ENCODE assay signal across 11 mouse cellular contexts in genomic region chr16:26527931-26528666, GRCm38 (mm10). TPM values are rescaled to one million over a fixed set of nuclear protein-coding genes. Genes with fewer than 3 reads are reported as not detected.
DNase-seq lines count a peak whose midpoint lies in the region; ATAC-seq lines count a peak whose summit lies in the region.
"Had no signal": no experiment of that assay in that cellular context is flagged by ENCODE, and none has a peak within 500 bp of the region (broad histone marks: within the 10 kb centered on the region; RNA-seq: fewer than 3 reads in every experiment).

No protein-coding gene starts in this region.

- H3K4me1 ChIP-seq in embryonic facial prominence, embryonic 13.5 days, result peaks cover 6% of the 10 kb centered on the region; the same call in 1 of the 2 replicates
- no peaks in the 10 kb centered on the region for H3K4me1 ChIP-seq in embryonic facial prominence, embryonic 10.5 days
- H3K4me1 ChIP-seq in heart, embryonic 10.5 days, result no peaks in the 10 kb centered on the region
- H3K4me1 ChIP-seq: heart, embryonic 15.5 days had no signal

- no peak overlapping the region for H3K27ac ChIP-seq in embryonic facial prominence, embryonic 13.5 days
- no peak overlapping the region for H3K27ac ChIP-seq in embryonic facial prominence, embryonic 10.5 days (replicated peaks)
- no peak overlapping the region for H3K27ac ChIP-seq in heart, embryonic 10.5 days
- H3K27ac ChIP-seq: heart, embryonic 15.5 days; left cerebral cortex, adult 2 months had no signal

- ATAC-seq in embryonic facial prominence, embryonic 13.5 days (ENCODE audit: insufficient number of reproducible peaks, insufficient read depth, low FRiP score, low TSS enrichment, low read depth), result 0 out of 2 replicates have a peak, but pooled peaks have one; percentile 56
- ATAC-seq: Patski had no signal

- no peak for DNase-seq in embryonic facial prominence, embryonic 10.5 days (ENCODE audit: low spot score)
- peak; percentile 68 to 74 for DNase-seq in right cerebral cortex, postnatal 10 days (ENCODE audit: low spot score in 2 of 2)
- DNase-seq in right cerebral cortex, postnatal 25 days, result no peak
- peak; percentile 20 to 30 for DNase-seq in lung, postnatal 4 days
- no peak for DNase-seq in Muller cell, postnatal 12 days (ENCODE audit: inconsistent ontology term)
- no peak for DNase-seq in heart, embryonic 10.5 days (ENCODE audit: low spot score)
- no peak for DNase-seq in adrenal gland, postnatal 14 days

- H3K9me3 ChIP-seq in embryonic facial prominence, embryonic 13.5 days, result no peaks in the 10 kb centered on the region
- no peaks in the 10 kb centered on the region for H3K9me3 ChIP-seq in embryonic facial prominence, embryonic 10.5 days
- no peaks in the 10 kb centered on the region for H3K9me3 ChIP-seq in heart, embryonic 10.5 days
- H3K9me3 ChIP-seq: heart, embryonic 15.5 days had no signal

- no peak overlapping the region for H3K9ac ChIP-seq in embryonic facial prominence, embryonic 13.5 days
- H3K9ac ChIP-seq: heart, embryonic 15.5 days had no signal

- H3K4me2 ChIP-seq in embryonic facial prominence, embryonic 13.5 days, result no peak overlapping the region
- H3K4me2 ChIP-seq: heart, embryonic 15.5 days had no signal

- H3K4me3 ChIP-seq in embryonic facial prominence, embryonic 13.5 days, result no peak overlapping the region
- no peak overlapping the region for H3K4me3 ChIP-seq in embryonic facial prominence, embryonic 10.5 days
- no peak overlapping the region for H3K4me3 ChIP-seq in heart, embryonic 10.5 days
- H3K4me3 ChIP-seq: heart, embryonic 15.5 days; left cerebral cortex, adult 2 months had no signal

- H3K36me3 ChIP-seq in embryonic facial prominence, embryonic 13.5 days, result no peaks in the 10 kb centered on the region
- H3K36me3 ChIP-seq in embryonic facial prominence, embryonic 10.5 days (replicated peaks), result no peaks in the 10 kb centered on the region
- no peaks in the 10 kb centered on the region for H3K36me3 ChIP-seq in heart, embryonic 10.5 days
- H3K36me3 ChIP-seq: heart, embryonic 15.5 days had no signal

- 72% methylated on average over 10 of the region's 10 CpGs for WGBS in embryonic facial prominence, embryonic 13.5 days
- 86% methylated on average over 10 of the region's 10 CpGs for WGBS in embryonic facial prominence, embryonic 10.5 days
- WGBS in heart, embryonic 10.5 days, result 77% methylated on average over 10 of the region's 10 CpGs

- no peaks in the 10 kb centered on the region for H3K27me3 ChIP-seq in embryonic facial prominence, embryonic 13.5 days
- H3K27me3 ChIP-seq in embryonic facial prominence, embryonic 10.5 days (replicated peaks; ENCODE audit: low read depth, poor library complexity, severe bottlenecking), result no peaks in the 10 kb centered on the region
- no peaks in the 10 kb centered on the region for H3K27me3 ChIP-seq in heart, embryonic 10.5 days (ENCODE audit: insufficient read depth, poor library complexity, severe bottlenecking)
- H3K27me3 ChIP-seq: heart, embryonic 15.5 days had no signal

RNA-seq across cellular contexts. Expression of gene Tmem207, which starts 1.5 kb away (rescaled TPM):
- polyA plus RNA-seq in embryonic facial prominence, embryonic 13.5 days (2015; fragmentation: Nextera tagmentation; extraction: Ambion mirVana), result not detected in 2 replicates
- not detected in 2 replicates for polyA plus RNA-seq in embryonic facial prominence, embryonic 10.5 days (2016; fragmentation: Nextera tagmentation; extraction: Ambion mirVana)
- not detected in 2 replicates for polyA plus RNA-seq in heart, embryonic 10.5 days (2016; fragmentation: Nextera tagmentation; extraction: Ambion mirVana)
- not detected in 2 replicates for total RNA-seq in adrenal gland, postnatal 14 days (2021)
- total RNA-seq: left cerebral cortex, adult 2 months had no signal
- polyA plus RNA-seq: heart, embryonic 15.5 days; Patski had no signal

RNA-seq across cellular contexts. Expression of gene Il1rap, which starts 53.4 kb away (rescaled TPM):
- polyA plus RNA-seq in embryonic facial prominence, embryonic 13.5 days (2015; fragmentation: Nextera tagmentation; extraction: Ambion mirVana), result 5.8 and 8.2 TPM in 2 replicates
- polyA plus RNA-seq in embryonic facial prominence, embryonic 10.5 days (2016; fragmentation: Nextera tagmentation; extraction: Ambion mirVana), result 2.9 and 3.0 TPM in 2 replicates
- 5.2 and 7.4 TPM in 2 replicates for polyA plus RNA-seq in heart, embryonic 10.5 days (2016; fragmentation: Nextera tagmentation; extraction: Ambion mirVana)
- total RNA-seq in adrenal gland, postnatal 14 days (2021), result 8.6 and 19.8 TPM in 2 replicates

Comparison
In these comparisons a context has a peak if more than half of its experiments do, and no peak if none do; other contexts are left out.
1. DNase-seq: peak in right cerebral cortex, postnatal 10 days (2 of 2) and lung, postnatal 4 days (2 of 2); none in embryonic facial prominence, embryonic 10.5 days (single experiment), right cerebral cortex, postnatal 25 days (single experiment), Muller cell, postnatal 12 days (single experiment), heart, embryonic 10.5 days (single experiment) and adrenal gland, postnatal 14 days (single experiment).